ENCODE assay signal across 31 mouse cellular contexts in genomic region chr5:135368312-135368711, GRCm38 (mm10). TPM values are rescaled to one million over a fixed set of nuclear protein-coding genes. Genes with fewer than 3 reads are reported as not detected.
A peak's percentile ranks its signal among the peaks of the same experiment; 100 is the strongest.
DNase-seq lines count a peak whose midpoint lies in the region; ATAC-seq lines count a peak whose summit lies in the region.
"Had no signal": no experiment of that assay in that cellular context is flagged by ENCODE, and none has a peak within 500 bp of the region (broad histone marks: within the 10 kb centered on the region; RNA-seq: fewer than 3 reads in every experiment).

No protein-coding gene starts in this region.

- H3K9ac ChIP-seq in midbrain, embryonic 11.5 days (ENCODE audit: low read length) = no peak overlapping the region
- H3K9ac ChIP-seq in midbrain, embryonic 16.5 days (ENCODE audit: low read depth, low read length) = no peak overlapping the region
- H3K9ac ChIP-seq: hindbrain, embryonic 13.5 days; kidney, embryonic 15.5 days; liver, embryonic 14.5 days; lung, embryonic 15.5 days; neural tube, embryonic 12.5 days had no signal

- H3K4me2 ChIP-seq in midbrain, embryonic 11.5 days = no peak overlapping the region
- H3K4me2 ChIP-seq in midbrain, embryonic 16.5 days (ENCODE audit: low read length) = no peak overlapping the region

- no peaks in the 10 kb centered on the region for H3K27me3 ChIP-seq in midbrain, embryonic 11.5 days (ENCODE audit: control insufficient read depth, insufficient read depth, low read length)
- no peaks in the 10 kb centered on the region; the same call in 1 of the 2 replicates for H3K27me3 ChIP-seq in midbrain, embryonic 16.5 days (ENCODE audit: control insufficient read depth, insufficient read depth, low read depth, low read length)
- H3K27me3 ChIP-seq: limb, embryonic 13.5 days; lung, embryonic 15.5 days; neural tube, embryonic 12.5 days had no signal

- H3K9me3 ChIP-seq in midbrain, embryonic 11.5 days (ENCODE audit: control insufficient read depth, low read length) = no peaks in the 10 kb centered on the region
- H3K9me3 ChIP-seq in midbrain, embryonic 16.5 days (replicated peaks; ENCODE audit: control insufficient read depth, low read length, poor library complexity, severe bottlenecking) = no peaks in the 10 kb centered on the region
- H3K9me3 ChIP-seq: embryonic facial prominence, embryonic 10.5 days; hindbrain, embryonic 13.5 days; kidney, embryonic 15.5 days; limb, embryonic 13.5 days; lung, embryonic 15.5 days; neural tube, embryonic 12.5 days had no signal

- H3K4me1 ChIP-seq in midbrain, embryonic 11.5 days (ENCODE audit: control insufficient read depth, insufficient read depth, low read length) = peaks cover 5% of the 10 kb centered on the region
- peaks cover 12% of the 10 kb centered on the region for H3K4me1 ChIP-seq in midbrain, embryonic 16.5 days (ENCODE audit: control insufficient read depth, insufficient read depth, low read length)

- peak; percentile 36 for DNase-seq in adrenal gland, postnatal 10 days
- no peak for DNase-seq in adrenal gland, adult 8-10 months
- DNase-seq in midbrain, embryonic 11.5 days (ENCODE audit: low spot score, missing footprints) = peak; percentile 79
- no peak for DNase-seq in gastrocnemius, postnatal 4 days (ENCODE audit: low spot score in 2 of 2)
- no peak for DNase-seq in embryo, embryonic 9.5 days (ENCODE audit: extremely low spot score)
- DNase-seq: adrenal gland, postnatal 36 days; cerebellum, adult 11 months; cerebellum, adult 9-11 months; gastrocnemius, postnatal 14 days; heart, postnatal 36 days; kidney, adult 11 months; right cerebral cortex, postnatal 25 days; spleen, adult 18-20 months; thymus, postnatal 14 days had no signal

- ATAC-seq in midbrain, embryonic 11.5 days (ENCODE audit: low FRiP score) = no peak
- ATAC-seq in midbrain, embryonic 16.5 days = no peak
- ATAC-seq in granulocyte monocyte progenitor cell, adult 5-6 weeks (replicated peaks; ENCODE audit: poor library complexity, severe bottlenecking) = 0 out of 2 replicates have a peak, but pooled peaks have one; percentile 2
- ATAC-seq: CD4-positive, CD25-positive, alpha-beta regulatory T cell, adult 4 months; forebrain, embryonic 16.5 days; Patski had no signal

- H3K36me3 ChIP-seq in midbrain, embryonic 11.5 days (ENCODE audit: control insufficient read depth, insufficient read depth, low read length) = peaks cover 6% of the 10 kb centered on the region
- H3K36me3 ChIP-seq in midbrain, embryonic 16.5 days (ENCODE audit: control insufficient read depth, insufficient read depth, low read length) = peaks cover 9% of the 10 kb centered on the region

- no peak overlapping the region for H3K27ac ChIP-seq in midbrain, embryonic 11.5 days (ENCODE audit: low read depth, low read length)
- no peak overlapping the region for H3K27ac ChIP-seq in midbrain, embryonic 16.5 days (ENCODE audit: low read length)
- H3K27ac ChIP-seq: embryonic facial prominence, embryonic 10.5 days; forebrain, embryonic 10.5 days; hindbrain, embryonic 13.5 days; kidney, embryonic 15.5 days; limb, embryonic 13.5 days; liver, embryonic 14.5 days; lung, embryonic 15.5 days; neural tube, embryonic 12.5 days had no signal

- no peak overlapping the region for H3K4me3 ChIP-seq in midbrain, embryonic 11.5 days (ENCODE audit: low read depth, low read length)
- no peak overlapping the region for H3K4me3 ChIP-seq in midbrain, embryonic 16.5 days (ENCODE audit: low read depth, low read length)

- whole genome bisulfite sequencing in midbrain, embryonic 11.5 days = 80% methylated on average over 6 of the region's 6 CpGs
- 78% methylated on average over 6 of the region's 6 CpGs for WGBS in midbrain, embryonic 16.5 days

RNA-seq across cellular contexts. Expression of gene Nsun5, which starts 1.4 kb away (rescaled TPM):
- total RNA-seq in adrenal gland, postnatal 10 days (2021) = 10 to 100 TPM; 17.9 to 22.6 TPM
- total RNA-seq in adrenal gland, adult 8-10 months (2022) = 10 to 100 TPM; 21.9 to 25.0 (median 22.9) TPM
- 29.6 and 30.0 TPM in 2 replicates for polyA plus RNA-seq in midbrain, embryonic 11.5 days (2014; fragmentation: Nextera tagmentation; extraction: Ambion mirVana)
- 34.1 and 36.4 TPM in 2 replicates for polyA plus RNA-seq in midbrain, embryonic 16.5 days (2015; fragmentation: Nextera tagmentation; extraction: Ambion mirVana)
- total RNA-seq in granulocyte monocyte progenitor cell, adult 5-6 weeks (2014; fragmentation: Nextera tagmentation) = 23.9 and 30.8 TPM in 2 replicates
- total RNA-seq in granulocyte monocyte progenitor cell, adult 5-6 weeks (2017) = 22.7 and 23.3 TPM in 2 replicates
- 10 to 100 TPM; 12.4 to 14.2 TPM for total RNA-seq in gastrocnemius, postnatal 4 days (2021)

RNA-seq across cellular contexts. Expression of gene Trim50, which starts 15.2 kb away (rescaled TPM):
- not detected for total RNA-seq in adrenal gland, postnatal 10 days (2021)
- total RNA-seq in adrenal gland, adult 8-10 months (2022) = not detected
- polyA plus RNA-seq in midbrain, embryonic 11.5 days (2014; fragmentation: Nextera tagmentation; extraction: Ambion mirVana) = not detected in 2 replicates
- not detected in 2 replicates for polyA plus RNA-seq in midbrain, embryonic 16.5 days (2015; fragmentation: Nextera tagmentation; extraction: Ambion mirVana)
- not detected in 2 replicates for total RNA-seq in granulocyte monocyte progenitor cell, adult 5-6 weeks (2014; fragmentation: Nextera tagmentation)
- not detected in 2 replicates for total RNA-seq in granulocyte monocyte progenitor cell, adult 5-6 weeks (2017)
- total RNA-seq in gastrocnemius, postnatal 4 days (2021) = not detected
- total RNA-seq: adrenal gland, postnatal 36 days; common myeloid progenitor, adult 5-6 weeks; gastrocnemius, postnatal 14 days; heart, postnatal 36 days; left cerebral cortex, postnatal 25 days; megakaryocyte-erythroid progenitor cell, adult 5-6 weeks had no signal
- polyA plus RNA-seq: CD4-positive, CD25-positive, alpha-beta regulatory T cell, adult 4 months; embryonic facial prominence, embryonic 10.5 days; forebrain, embryonic 10.5 days; forebrain, embryonic 16.5 days; heart, embryonic 14.5 days; hindbrain, embryonic 13.5 days; kidney, embryonic 15.5 days; limb, embryonic 13.5 days; liver, embryonic 14.5 days; lung, embryonic 15.5 days; neural tube, embryonic 12.5 days; Patski had no signal

RNA-seq across cellular contexts. Expression of gene Fkbp6, which starts 18.5 kb away (rescaled TPM):
- total RNA-seq in adrenal gland, postnatal 10 days (2021) = under 1 TPM in 1 of 2 experiments, not detected in 1; 0.27 TPM
- under 1 TPM in 2 of 4 experiments, not detected in 2; 0.21 to 0.52 TPM for total RNA-seq in adrenal gland, adult 8-10 months (2022)
- 0.12 TPM in 1 of 2 replicates, not detected in the other for polyA plus RNA-seq in midbrain, embryonic 11.5 days (2014; fragmentation: Nextera tagmentation; extraction: Ambion mirVana)
- polyA plus RNA-seq in midbrain, embryonic 16.5 days (2015; fragmentation: Nextera tagmentation; extraction: Ambion mirVana) = 0.34 and 0.45 TPM in 2 replicates
- 0.62 TPM in 1 of 2 replicates, not detected in the other for total RNA-seq in granulocyte monocyte progenitor cell, adult 5-6 weeks (2014; fragmentation: Nextera tagmentation)
- total RNA-seq in granulocyte monocyte progenitor cell, adult 5-6 weeks (2017) = 0.34 TPM in 1 of 2 replicates, not detected in the other
- under 1 TPM; 0.32 to 0.36 TPM for total RNA-seq in gastrocnemius, postnatal 4 days (2021)
- total RNA-seq: adrenal gland, postnatal 36 days; common myeloid progenitor, adult 5-6 weeks; gastrocnemius, postnatal 14 days had no signal
- polyA plus RNA-seq: CD4-positive, CD25-positive, alpha-beta regulatory T cell, adult 4 months; embryonic facial prominence, embryonic 10.5 days; forebrain, embryonic 16.5 days; heart, embryonic 14.5 days; kidney, embryonic 15.5 days; limb, embryonic 13.5 days; lung, embryonic 15.5 days; neural tube, embryonic 12.5 days; Patski had no signal

RNA-seq across cellular contexts. Expression of gene Pom121, which starts 26.0 kb away (rescaled TPM):
- 10 to 100 TPM; 25.9 to 26.7 TPM for total RNA-seq in adrenal gland, postnatal 10 days (2021)
- total RNA-seq in adrenal gland, adult 8-10 months (2022) = 10 to 100 TPM; 17.2 to 24.1 (median 22.5) TPM
- 14.4 and 17.2 TPM in 2 replicates for polyA plus RNA-seq in midbrain, embryonic 11.5 days (2014; fragmentation: Nextera tagmentation; extraction: Ambion mirVana)
- polyA plus RNA-seq in midbrain, embryonic 16.5 days (2015; fragmentation: Nextera tagmentation; extraction: Ambion mirVana) = 8.7 and 9.9 TPM in 2 replicates
- total RNA-seq in granulocyte monocyte progenitor cell, adult 5-6 weeks (2014; fragmentation: Nextera tagmentation) = 56.9 and 69.3 TPM in 2 replicates
- 7.2 and 8.8 TPM in 2 replicates for total RNA-seq in granulocyte monocyte progenitor cell, adult 5-6 weeks (2017)
- total RNA-seq in gastrocnemius, postnatal 4 days (2021) = 10 to 100 TPM; 22.1 to 23.6 TPM

Comparison
In these comparisons a context has a peak if more than half of its experiments do, and no peak if none do; other contexts are left out.
1. DNase-seq: peak in adrenal gland, postnatal 10 days (single experiment) and midbrain, embryonic 11.5 days (single experiment); none in adrenal gland, adult 8-10 months (single experiment), gastrocnemius, postnatal 4 days (0 of 2) and embryo, embryonic 9.5 days (single experiment).